Mouse (Mus musculus) ES-Bruce4 (cell line): ENCODE results near the gene Ccdc85a.

Experiments used
- EP300 ChIP-seq: IDR thresholded peaks from 2 replicates; pipeline ENCODE4 v1.6.1; 2011; ENCODE audit warnings: low read depth, low read length; ENCODE audit not compliant: insufficient read depth
- POLR2A ChIP-seq: IDR thresholded peaks from one replicate; pipeline ENCODE4 v1.8.1; 2011; ENCODE audit warnings: low read length; ENCODE audit not compliant: insufficient read depth

- TF ChIP-seq EP300: no peak
- TF ChIP-seq POLR2A: no peak
Measured at GRCm38 (mm10) chr11:28375891-28376290, 208.2 kb downstream of the Ccdc85a start.
